Mouse (Mus musculus): ENCODE data around the gene Xlr4b. TPM values are rescaled to one million over a fixed set of nuclear protein-coding genes. Genes with fewer than 3 reads are reported as not detected.
A peak's percentile ranks its signal among the peaks of the same experiment; 100 is the strongest.
"Not testable (repeated sequence)": the region's sequence is repeated elsewhere in the genome, so short reads cannot be mapped to it uniquely, and the experiment has no call there.

The Xlr4b gene
- 0.38 TPM in 1 of 2 replicates, not detected in the other for polyA plus RNA-seq (2014; fragmentation: Nextera tagmentation; extraction: Ambion mirVana)

DNA sequence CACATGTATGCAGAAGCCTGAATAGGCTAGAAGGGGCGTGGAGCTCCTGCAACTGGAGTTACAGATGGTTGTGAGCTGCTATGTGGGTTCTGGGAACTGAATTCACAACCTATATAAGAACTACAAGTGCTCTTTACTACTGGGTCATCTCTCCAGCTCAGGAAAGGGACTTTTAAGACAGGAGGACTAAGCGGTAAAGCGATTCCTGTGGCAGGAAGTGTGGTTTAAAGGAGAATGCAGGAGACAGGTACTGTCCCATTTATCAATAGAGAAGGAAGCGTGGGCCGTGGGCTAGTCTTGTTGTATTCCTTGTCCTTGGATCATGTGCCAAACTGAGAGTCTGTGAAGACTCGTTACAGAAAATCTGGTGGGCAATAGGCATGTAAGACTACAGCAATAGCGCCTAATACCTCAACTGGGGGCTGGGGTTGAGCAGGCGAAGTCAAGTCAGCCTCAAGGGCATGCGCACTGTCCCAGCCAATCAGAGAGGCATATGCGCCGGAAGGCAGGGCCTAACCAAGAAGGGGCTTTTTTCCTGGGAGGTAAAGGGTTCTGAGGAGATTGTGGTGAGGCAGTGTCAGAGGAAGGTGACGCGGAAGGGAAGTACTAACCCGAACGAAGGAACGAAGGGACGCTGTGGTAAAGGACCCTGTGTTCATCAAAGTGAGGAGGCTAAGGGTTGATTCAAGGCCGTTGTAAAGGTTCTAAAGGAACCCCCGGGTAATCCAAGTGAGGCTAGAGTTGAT, at the start of gene Xlr4b:
Gene Xlr4b (plus strand): TSS at position 515 of the 746 bp plus-strand sequence.
- H3K27me3 ChIP-seq (ENCODE audit: control insufficient read depth, insufficient read depth, low read length); H3K4me3 ChIP-seq (replicated peaks; ENCODE audit: low read depth, low read length); H3K9me3 ChIP-seq (ENCODE audit: control insufficient read depth, low read length); H3K27ac ChIP-seq (replicated peaks; ENCODE audit: low read depth, low read length); H3K36me3 ChIP-seq (ENCODE audit: control insufficient read depth, insufficient read depth, low read length); H3K4me1 ChIP-seq (ENCODE audit: control insufficient read depth, insufficient read depth, low read length); ATAC-seq (ENCODE audit: low FRiP score, low TSS enrichment); DNase-seq; H3K4me2 ChIP-seq (ENCODE audit: low read length); H3K9ac ChIP-seq (replicated peaks; ENCODE audit: low read length): not testable (repeated sequence)
- 80% methylated on average over 13 of the region's 19 CpGs for WGBS

DNA sequence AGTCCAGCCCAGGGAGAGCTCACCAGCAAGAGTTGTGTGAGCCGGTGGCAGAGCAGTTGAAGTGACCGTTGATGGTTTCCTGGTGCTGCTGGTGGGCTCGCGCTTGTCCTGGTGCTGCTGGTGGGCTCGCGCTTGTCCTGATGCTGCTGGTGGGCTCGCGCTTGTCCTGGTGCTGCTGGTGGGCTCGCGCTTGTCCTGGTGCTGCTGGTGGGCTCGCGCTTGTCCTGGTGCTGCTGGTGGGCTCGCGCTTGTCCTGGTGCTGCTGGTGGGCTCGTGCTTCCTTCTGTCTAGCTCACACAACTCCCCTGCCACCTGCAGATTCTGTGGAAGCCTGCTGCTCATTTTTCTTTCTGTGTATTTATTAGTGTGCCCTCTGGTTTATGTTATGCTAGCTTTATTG, 37.2 kb upstream of the Xlr4b start, which contains the start of gene Spin2d:
Gene Spin2d (minus strand): TSS at position 101 of the 400 bp plus-strand sequence.
- not testable (repeated sequence) for H3K4me2 ChIP-seq (ENCODE audit: low read length); ATAC-seq (ENCODE audit: low FRiP score, low TSS enrichment); H3K4me3 ChIP-seq (replicated peaks; ENCODE audit: low read depth, low read length); H3K4me1 ChIP-seq (ENCODE audit: control insufficient read depth, insufficient read depth, low read length); H3K27me3 ChIP-seq (ENCODE audit: control insufficient read depth, insufficient read depth, low read length); H3K27ac ChIP-seq (replicated peaks; ENCODE audit: low read depth, low read length); DNase-seq; H3K9ac ChIP-seq (replicated peaks; ENCODE audit: low read length); H3K9me3 ChIP-seq (ENCODE audit: control insufficient read depth, low read length); H3K36me3 ChIP-seq (ENCODE audit: control insufficient read depth, insufficient read depth, low read length)
- WGBS = 87% methylated on average over 6 of the region's 15 CpGs

DNA sequence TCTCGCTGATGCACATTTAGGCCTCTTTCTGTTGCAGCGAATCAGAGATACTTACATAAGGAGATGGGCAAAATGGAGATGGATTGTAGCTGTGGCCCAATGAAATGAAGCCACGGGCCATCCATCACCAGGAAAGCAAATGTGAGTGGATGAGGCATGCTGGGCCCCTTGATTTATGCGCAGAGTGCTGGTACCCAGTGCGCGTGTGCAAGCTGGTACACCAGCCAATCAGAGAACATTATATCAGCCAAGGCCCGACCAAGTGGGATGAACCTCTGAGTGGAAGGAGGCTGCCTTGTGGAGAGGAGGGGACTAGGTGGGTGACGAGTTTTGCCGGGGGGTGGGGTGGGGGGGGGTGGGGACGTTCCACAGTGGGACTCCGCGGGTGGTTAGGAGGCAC, 22.2 kb upstream of the Xlr4b start, which contains the start of gene Xlr3b:
Gene Xlr3b (plus strand): TSS at position 274 of the 400 bp plus-strand sequence.
- H3K4me2 ChIP-seq (ENCODE audit: low read length); H3K36me3 ChIP-seq (ENCODE audit: control insufficient read depth, insufficient read depth, low read length); H3K4me3 ChIP-seq (replicated peaks; ENCODE audit: low read depth, low read length); H3K27me3 ChIP-seq (ENCODE audit: control insufficient read depth, insufficient read depth, low read length); H3K27ac ChIP-seq (replicated peaks; ENCODE audit: low read depth, low read length); H3K9ac ChIP-seq (replicated peaks; ENCODE audit: low read length); ATAC-seq (ENCODE audit: low FRiP score, low TSS enrichment); H3K4me1 ChIP-seq (ENCODE audit: control insufficient read depth, insufficient read depth, low read length); H3K9me3 ChIP-seq (ENCODE audit: control insufficient read depth, low read length): not testable (repeated sequence)
- WGBS = 80% methylated on average over 12 of the region's 12 CpGs
- DNase-seq = peak; percentile 0

DNA sequence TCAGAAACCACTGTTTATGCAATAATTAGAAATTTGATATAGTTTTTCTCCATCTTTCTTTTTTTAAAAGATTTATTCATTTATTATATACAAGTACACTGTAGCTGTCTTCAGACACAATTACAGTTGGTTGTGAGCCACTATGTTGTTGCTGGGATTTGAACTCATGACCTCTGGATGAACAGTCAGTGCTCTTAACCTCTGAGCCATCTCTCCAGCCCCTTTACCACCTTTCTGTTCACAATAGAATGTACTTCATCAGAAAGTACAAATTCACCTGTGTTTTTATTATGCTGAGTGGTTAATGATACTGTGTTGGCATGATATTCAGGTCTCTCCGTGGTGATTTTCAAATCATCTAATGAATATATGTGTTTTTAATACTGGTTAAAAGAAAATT, 11.2 kb downstream of the Xlr4b start:
- H3K4me1 ChIP-seq (ENCODE audit: control insufficient read depth, insufficient read depth, low read length) = no peaks in the 10 kb centered on the region
- H3K9ac ChIP-seq (replicated peaks; ENCODE audit: low read length) = no peak overlapping the region
- H3K9me3 ChIP-seq (ENCODE audit: control insufficient read depth, low read length) = no peaks in the 10 kb centered on the region
- no peak overlapping the region for H3K4me3 ChIP-seq (replicated peaks; ENCODE audit: low read depth, low read length)
- no peaks in the 10 kb centered on the region for H3K36me3 ChIP-seq (ENCODE audit: control insufficient read depth, insufficient read depth, low read length)
- H3K27ac ChIP-seq (replicated peaks; ENCODE audit: low read depth, low read length) = no peak overlapping the region
- H3K27me3 ChIP-seq (ENCODE audit: control insufficient read depth, insufficient read depth, low read length) = no peaks in the 10 kb centered on the region
- no peak overlapping the region for H3K4me2 ChIP-seq (ENCODE audit: low read length)
- DNase-seq (no peak), ATAC-seq (ENCODE audit: low FRiP score, low TSS enrichment) (no peak)
- 56% methylated on average over 1 of the region's 1 CpGs for WGBS

DNA sequence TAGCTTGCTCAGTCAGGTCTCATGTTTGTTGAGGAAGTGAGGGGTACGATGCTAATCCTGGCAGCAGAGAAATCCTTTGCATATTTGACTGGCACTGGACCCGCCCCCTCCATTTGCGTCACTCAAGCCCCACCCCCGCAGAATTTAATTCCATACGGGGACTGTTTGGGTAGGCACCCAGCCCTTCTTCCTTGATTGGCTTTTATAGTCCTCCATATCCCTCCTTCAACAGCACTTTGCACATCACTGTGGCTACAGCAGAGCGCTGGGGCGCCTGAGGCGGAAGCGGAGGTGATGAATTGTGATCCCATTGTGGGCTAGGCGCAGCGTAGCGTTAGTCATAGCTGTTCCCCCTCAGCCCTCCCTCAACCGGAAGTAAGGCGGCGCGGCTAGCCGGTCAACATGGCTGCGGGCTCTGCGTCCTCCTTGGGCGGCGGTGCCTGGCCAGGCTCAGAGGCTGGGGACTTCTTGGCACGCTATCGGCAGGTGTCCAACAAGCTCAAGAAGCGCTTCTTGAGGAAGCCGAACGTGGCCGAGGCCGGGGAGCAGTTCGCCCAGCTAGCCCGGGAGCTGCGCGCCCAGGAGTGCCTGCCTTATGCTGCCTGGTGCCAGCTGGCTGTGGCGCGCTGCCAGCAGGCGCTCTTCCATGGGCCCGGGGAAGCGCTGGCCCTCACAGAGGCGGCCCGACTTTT, 13.9 kb downstream of the Xlr4b start, which contains the start of gene F8a:
Gene F8a (plus strand): TSS at position 378 of the 692 bp plus-strand sequence.
- H3K4me1 ChIP-seq (ENCODE audit: control insufficient read depth, insufficient read depth, low read length) = no peaks in the 10 kb centered on the region
- H3K4me2 ChIP-seq (ENCODE audit: low read length) = peak within 1 kb of the TSS; percentile 58
- H3K27ac ChIP-seq (replicated peaks; ENCODE audit: low read depth, low read length) = peak within 1 kb of the TSS; percentile 92
- 24% methylated on average over 39 of the region's 39 CpGs for WGBS
- no peaks in the 10 kb centered on the region for H3K36me3 ChIP-seq (ENCODE audit: control insufficient read depth, insufficient read depth, low read length)
- peak within 1 kb of the TSS; percentile 57 for H3K4me3 ChIP-seq (replicated peaks; ENCODE audit: low read depth, low read length)
- ATAC-seq (ENCODE audit: low FRiP score, low TSS enrichment) (peak; percentile 94), DNase-seq (peak; percentile 88)
- H3K9ac ChIP-seq (replicated peaks; ENCODE audit: low read length) = peak within 1 kb of the TSS; percentile 72
- H3K27me3 ChIP-seq (ENCODE audit: control insufficient read depth, insufficient read depth, low read length) = no peaks in the 10 kb centered on the region
- no peaks in the 10 kb centered on the region for H3K9me3 ChIP-seq (ENCODE audit: control insufficient read depth, low read length)

DNA sequence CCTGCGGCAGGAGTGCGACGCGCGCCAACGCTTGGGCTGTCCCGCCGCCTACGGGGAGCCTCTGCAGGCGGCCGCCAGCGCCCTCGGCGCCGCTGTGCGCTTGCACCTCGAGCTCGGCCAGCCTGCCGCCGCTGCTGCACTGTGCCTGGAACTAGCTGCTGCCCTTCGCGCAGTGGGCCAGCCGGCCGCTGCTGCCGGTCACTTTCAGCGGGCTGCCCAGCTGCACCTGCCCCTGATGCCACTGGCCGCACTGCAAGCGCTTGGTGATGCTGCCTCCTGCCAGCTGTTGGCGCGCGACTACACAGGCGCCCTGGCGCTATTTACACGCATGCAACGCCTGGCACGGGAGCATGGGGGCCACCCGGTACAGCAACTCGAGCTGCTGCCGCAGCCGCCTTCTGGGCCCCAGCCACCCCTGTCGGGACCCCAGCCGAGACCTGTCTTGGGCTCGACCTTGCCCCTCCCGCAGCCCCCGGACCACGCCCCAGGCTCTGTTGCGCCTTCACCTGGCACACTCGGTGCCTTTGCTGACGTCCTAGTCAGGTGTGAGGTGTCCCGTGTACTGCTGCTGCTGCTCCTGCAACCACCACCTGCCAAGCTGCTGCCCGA, 14.6 kb downstream of the Xlr4b start:
- H3K27ac ChIP-seq (replicated peaks; ENCODE audit: low read depth, low read length) = peak overlapping the region; percentile 92
- peak overlapping the region; percentile 72 for H3K9ac ChIP-seq (replicated peaks; ENCODE audit: low read length)
- peak overlapping the region; percentile 57 for H3K4me3 ChIP-seq (replicated peaks; ENCODE audit: low read depth, low read length)
- no peaks in the 10 kb centered on the region for H3K27me3 ChIP-seq (ENCODE audit: control insufficient read depth, insufficient read depth, low read length)
- H3K4me1 ChIP-seq (ENCODE audit: control insufficient read depth, insufficient read depth, low read length) = no peaks in the 10 kb centered on the region
- H3K4me2 ChIP-seq (ENCODE audit: low read length) = peak overlapping the region; percentile 58
- ATAC-seq (ENCODE audit: low FRiP score, low TSS enrichment) = peak; percentile 72
- no peaks in the 10 kb centered on the region for H3K36me3 ChIP-seq (ENCODE audit: control insufficient read depth, insufficient read depth, low read length)
- DNase-seq = peak; percentile 76
- H3K9me3 ChIP-seq (ENCODE audit: control insufficient read depth, low read length) = no peaks in the 10 kb centered on the region
- WGBS = 21% methylated on average over 40 of the region's 51 CpGs

DNA sequence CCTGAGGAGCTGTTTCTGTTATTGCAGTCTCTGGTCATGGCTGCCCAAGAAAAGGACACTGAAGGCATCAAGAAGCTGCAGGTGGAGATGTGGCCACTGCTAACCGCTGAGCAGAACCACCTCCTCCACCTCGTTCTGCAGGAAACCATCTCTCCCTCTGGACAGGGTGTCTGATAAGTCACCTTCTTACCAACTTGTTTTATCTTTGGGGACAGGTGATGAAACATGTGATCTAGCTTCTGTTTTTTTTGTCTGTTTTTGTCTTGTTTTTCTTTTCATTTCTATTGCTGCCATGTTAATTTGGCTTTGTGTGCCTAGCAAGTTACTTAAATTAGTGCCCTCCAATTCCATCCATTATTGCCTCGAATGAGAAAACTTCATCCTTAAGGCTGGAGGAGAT, 15.2 kb downstream of the Xlr4b start:
- Histone ChIP-seq H3K9me3 (ENCODE audit: control insufficient read depth, low read length) (no peaks in the 10 kb centered on the region), H3K4me2 (ENCODE audit: low read length) (peak overlapping the region; percentile 58), H3K27ac (replicated peaks; ENCODE audit: low read depth, low read length) (peak overlapping the region; percentile 92), H3K4me3 (replicated peaks; ENCODE audit: low read depth, low read length) (peak overlapping the region; percentile 57), H3K4me1 (ENCODE audit: control insufficient read depth, insufficient read depth, low read length) (no peaks in the 10 kb centered on the region), H3K36me3 (ENCODE audit: control insufficient read depth, insufficient read depth, low read length) (no peaks in the 10 kb centered on the region), H3K27me3 (ENCODE audit: control insufficient read depth, insufficient read depth, low read length) (no peaks in the 10 kb centered on the region), H3K9ac (replicated peaks; ENCODE audit: low read length) (peak overlapping the region; percentile 72)
- DNase-seq (no peak), ATAC-seq (ENCODE audit: low FRiP score, low TSS enrichment) (no peak)
- 19% methylated on average over 3 of the region's 3 CpGs for WGBS

DNA sequence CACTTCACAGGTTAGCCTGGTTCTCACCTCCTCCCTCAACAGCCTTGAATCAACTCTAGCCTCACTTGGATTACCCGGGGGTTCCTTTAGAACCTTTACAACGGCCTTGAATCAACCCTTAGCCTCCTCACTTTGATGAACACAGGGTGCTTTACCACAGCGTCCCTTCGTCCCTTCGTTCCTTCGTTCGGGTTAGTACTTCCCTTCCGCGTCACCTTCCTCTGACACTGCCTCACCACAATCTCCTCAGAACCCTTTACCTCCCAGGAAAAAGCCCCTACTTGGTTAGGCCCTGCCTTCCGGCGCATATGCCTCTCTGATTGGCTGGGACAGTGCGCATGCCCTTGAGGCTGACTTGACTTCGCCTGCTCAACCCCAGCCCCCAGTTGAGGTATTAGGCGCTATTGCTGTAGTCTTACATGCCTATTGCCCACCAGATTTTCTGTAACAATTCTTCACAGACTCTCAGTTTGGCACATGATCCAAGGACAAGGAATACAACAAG, 28.7 kb downstream of the Xlr4b start, which contains the start of gene Xlr4c:
Gene Xlr4c (minus strand): TSS at position 310 of the 505 bp plus-strand sequence.
- not testable (repeated sequence) for H3K27me3 ChIP-seq (ENCODE audit: control insufficient read depth, insufficient read depth, low read length)

More for the DNA sequence above, 28.7 kb downstream of the Xlr4b start, which contains the start of gene Xlr4c:
- H3K9ac ChIP-seq (replicated peaks; ENCODE audit: low read length); ATAC-seq (ENCODE audit: low FRiP score, low TSS enrichment); H3K9me3 ChIP-seq (ENCODE audit: control insufficient read depth, low read length); H3K4me1 ChIP-seq (ENCODE audit: control insufficient read depth, insufficient read depth, low read length); DNase-seq; H3K27ac ChIP-seq (replicated peaks; ENCODE audit: low read depth, low read length); H3K36me3 ChIP-seq (ENCODE audit: control insufficient read depth, insufficient read depth, low read length); H3K4me2 ChIP-seq (ENCODE audit: low read length); H3K4me3 ChIP-seq (replicated peaks; ENCODE audit: low read depth, low read length): not testable (repeated sequence)
- WGBS = 88% methylated on average over 12 of the region's 14 CpGs

All from midbrain, embryonic 14.5 days (tissue).